Mouse (Mus musculus) embryonic facial prominence, embryonic 11.5 days (tissue): ENCODE measurements around the gene Hsdl1. TPM values are rescaled to one million over a fixed set of nuclear protein-coding genes. Genes with fewer than 3 reads are reported as not detected.
A peak's percentile ranks its signal among the peaks of the same experiment; 100 is the strongest.

ENCODE experiments used
- ATAC-seq: fragments of 200-750 bp; cut with Nextera tagmentation; replicated peaks from 2 replicates; pipeline ENCODE4 v1.8.0; 2017; ENCODE audit warnings: low read depth; ENCODE audit not compliant: insufficient number of reproducible peaks, low FRiP score, low TSS enrichment
- DNase-seq: peaks from one replicate; pipeline ENCODE4 v3.0.0-alpha.2; 2015; ENCODE audit warnings: low spot score
- H3K27ac ChIP-seq: fragments of 300-500 bp; sonication (generic); replicated peaks from 2 replicates; pipeline ENCODE4 v1.5.1; 2014; ENCODE audit warnings: mild to moderate bottlenecking, low read depth, low read length, control low read depth
- H3K27me3 ChIP-seq: fragments of 300-500 bp; sonication (generic); 2 replicates; pipeline ENCODE4 v1.6.1; 2014; ENCODE audit warnings: mild to moderate bottlenecking, low read length, moderate library complexity, mixed read lengths; ENCODE audit not compliant: control insufficient read depth, insufficient read depth
- H3K36me3 ChIP-seq: fragments of 300-500 bp; sonication (generic); replicated peaks from 2 replicates; pipeline ENCODE4 v1.6.1; 2014; ENCODE audit warnings: low read depth, mild to moderate bottlenecking, low read length, moderate library complexity, mixed read lengths; ENCODE audit not compliant: control insufficient read depth, insufficient read depth
- H3K4me1 ChIP-seq: fragments of 300-500 bp; sonication (generic); 2 replicates; pipeline ENCODE4 v1.6.1; 2014; ENCODE audit warnings: low read length, mixed read lengths; ENCODE audit not compliant: control insufficient read depth, insufficient read depth
- H3K4me2 ChIP-seq: fragments of 300-500 bp; sonication (generic); 2 replicates; pipeline ENCODE4 v1.6.1; 2014; ENCODE audit warnings: low read depth, mild to moderate bottlenecking, control low read depth, low read length, moderate library complexity
- H3K4me3 ChIP-seq: fragments of 300-500 bp; sonication (generic); 2 replicates; pipeline ENCODE4 v1.5.1; 2014; ENCODE audit warnings: low read depth, low read length, control low read depth
- H3K9ac ChIP-seq: fragments of 300-500 bp; sonication (generic); replicated peaks from 2 replicates; pipeline ENCODE4 v1.6.1; 2014; ENCODE audit warnings: mild to moderate bottlenecking, control low read depth, low read length
- H3K9me3 ChIP-seq: fragments of 300-500 bp; sonication (generic); replicated peaks from 2 replicates; pipeline ENCODE4 v1.6.1; 2016; ENCODE audit warnings: mild to moderate bottlenecking, low read length, inconsistent platforms, mixed read lengths; ENCODE audit not compliant: control insufficient read depth
- WGBS: fragments of 180-500 bp; shearing (Covaris S2); extraction: QIAGEN DNeasy Blood & Tissue Kit; methylation state at CpG from one replicate; pipeline ENCODE4 v1.1.7; 2014; 5-methylcytosine and 5-hydroxymethylcytosine counted together
- polyA plus RNA-seq: library from polyadenylated mRNA; unstranded; fragments of >200 nt; fragmentation: Nextera tagmentation; extraction: Ambion mirVana; gene quantifications from 2 replicates; pipeline ENCODE4 v1.2.1, GENCODE M21; 2014

Hsdl1 gene
- polyA plus RNA-seq, 1 experiment from 2014 or later, result 39.6 TPM

GRCm38 (mm10) chr8:119617586-119617985, 42.6 kb upstream of the Hsdl1 start:
- Histone ChIP-seq H3K9ac (no peak overlapping the region), H3K9me3 (no peaks in the 10 kb centered on the region), H3K4me3 (no peak overlapping the region), H3K27ac (no peak overlapping the region), H3K27me3 (no peaks in the 10 kb centered on the region), H3K4me2 (no peak overlapping the region), H3K4me1 (no peaks in the 10 kb centered on the region), H3K36me3 (no peaks in the 10 kb centered on the region)
- DNase-seq (no peak), ATAC-seq (no peak)
- WGBS, result 83% methylated on average over 5 of the region's 5 CpGs

GRCm38 (mm10) chr8:119616811-119617210, 41.8 kb upstream of the Hsdl1 start:
- Histone ChIP-seq H3K27ac (no peak overlapping the region), H3K4me1 (no peaks in the 10 kb centered on the region), H3K4me3 (no peak overlapping the region), H3K9me3 (no peaks in the 10 kb centered on the region), H3K36me3 (no peaks in the 10 kb centered on the region), H3K4me2 (no peak overlapping the region), H3K9ac (no peak overlapping the region), H3K27me3 (no peaks in the 10 kb centered on the region)
- DNase-seq, result no peak
- 88% methylated on average over 4 of the region's 4 CpGs for WGBS
- ATAC-seq, result no peak

- no peak overlapping the region for H3K9ac ChIP-seq
- 64% methylated on average over 7 of the region's 7 CpGs for WGBS
- no peaks in the 10 kb centered on the region for H3K27me3 ChIP-seq
- no peaks in the 10 kb centered on the region for H3K36me3 ChIP-seq
- no peak for DNase-seq
- no peak overlapping the region for H3K27ac ChIP-seq
- H3K9me3 ChIP-seq, result no peaks in the 10 kb centered on the region
- H3K4me3 ChIP-seq, result no peak overlapping the region
- H3K4me2 ChIP-seq, result no peak overlapping the region
- no peak for ATAC-seq
- H3K4me1 ChIP-seq, result no peaks in the 10 kb centered on the region
Measured at GRCm38 (mm10) chr8:119616358-119616757, 41.4 kb upstream of the Hsdl1 start.

GRCm38 (mm10) chr8:119615096-119615495, 40.1 kb upstream of the Hsdl1 start:
- H3K27me3 ChIP-seq, result no peaks in the 10 kb centered on the region
- H3K27ac ChIP-seq, result no peak overlapping the region

GRCm38 (mm10) chr8:119612471-119612870, 37.5 kb upstream of the Hsdl1 start, which contains the start of gene Adad2:
Adad2 (plus strand) TSS chr8:119612747.
- 83% methylated on average over 26 of the region's 26 CpGs for WGBS
- Histone ChIP-seq H3K4me3 (no peak within 1 kb of the TSS), H3K27me3 (no peaks in the 10 kb centered on the region), H3K27ac (no peak within 1 kb of the TSS), H3K4me1 (no peaks in the 10 kb centered on the region), H3K9me3 (no peaks in the 10 kb centered on the region), H3K36me3 (no peaks in the 10 kb centered on the region), H3K4me2 (no peak within 1 kb of the TSS), H3K9ac (no peak within 1 kb of the TSS)
- no peak for ATAC-seq
- DNase-seq, result no peak

More at GRCm38 (mm10) chr8:119615096-119615495, 40.1 kb upstream of the Hsdl1 start:
- no peaks in the 10 kb centered on the region for H3K36me3 ChIP-seq
- no peaks in the 10 kb centered on the region for H3K4me1 ChIP-seq
- H3K4me2 ChIP-seq, result no peak overlapping the region
- DNase-seq (no peak), ATAC-seq (no peak)
- H3K4me3 ChIP-seq, result no peak overlapping the region
- 74% methylated on average over 14 of the region's 14 CpGs for WGBS
- H3K9ac ChIP-seq, result no peak overlapping the region
- no peaks in the 10 kb centered on the region for H3K9me3 ChIP-seq

GRCm38 (mm10) chr8:119606224-119606623, 31.2 kb upstream of the Hsdl1 start:
- Histone ChIP-seq H3K9me3 (no peaks in the 10 kb centered on the region), H3K4me1 (peaks cover 7% of the 10 kb centered on the region), H3K4me2 (no peak overlapping the region), H3K27me3 (no peaks in the 10 kb centered on the region), H3K36me3 (no peaks in the 10 kb centered on the region), H3K4me3 (no peak overlapping the region), H3K27ac (no peak overlapping the region), H3K9ac (no peak overlapping the region)
- ATAC-seq (no peak), DNase-seq (no peak)
- WGBS, result 84% methylated on average over 2 of the region's 2 CpGs

GRCm38 (mm10) chr8:119604996-119605395, 30.0 kb upstream of the Hsdl1 start, which contains the start of gene Taf1c:
Taf1c (minus strand) TSS chr8:119605222.
- Histone ChIP-seq H3K4me2 (peak within 1 kb of the TSS; percentile 73), H3K27ac (no peak within 1 kb of the TSS), H3K9me3 (no peaks in the 10 kb centered on the region), H3K4me3 (peak within 1 kb of the TSS; percentile 78), H3K4me1 (peaks cover 7% of the 10 kb centered on the region), H3K36me3 (0 out of 2 replicates have a peak, but pooled peaks cover 3% of the 10 kb centered on the region), H3K9ac (peak within 1 kb of the TSS; percentile 83), H3K27me3 (no peaks in the 10 kb centered on the region)
- peak; percentile 96 for DNase-seq
- 1% methylated on average over 23 of the region's 23 CpGs for WGBS
- peak; percentile 42; the same call in 1 of the 2 replicates for ATAC-seq

- Histone ChIP-seq H3K27me3 (no peaks in the 10 kb centered on the region), H3K27ac (no peak overlapping the region), H3K4me3 (peak overlapping the region; percentile 78), H3K9ac (peak overlapping the region; percentile 83), H3K4me2 (peak overlapping the region; percentile 73), H3K9me3 (no peaks in the 10 kb centered on the region), H3K36me3 (0 out of 2 replicates have a peak, but pooled peaks cover 3% of the 10 kb centered on the region), H3K4me1 (peaks cover 7% of the 10 kb centered on the region)
- ATAC-seq, result no peak; the same call in 1 of the 2 replicates
- 44% methylated on average over 12 of the region's 12 CpGs for WGBS
- no peak for DNase-seq
Measured at GRCm38 (mm10) chr8:119604398-119604803, 29.4 kb upstream of the Hsdl1 start.
